Mouse (Mus musculus): ENCODE results near the gene Sirt3.
"Not testable (repeated sequence)": the region's sequence is repeated elsewhere in the genome, so short reads cannot be mapped to it uniquely, and the experiment has no call there.

Gene Sirt3

DNA sequence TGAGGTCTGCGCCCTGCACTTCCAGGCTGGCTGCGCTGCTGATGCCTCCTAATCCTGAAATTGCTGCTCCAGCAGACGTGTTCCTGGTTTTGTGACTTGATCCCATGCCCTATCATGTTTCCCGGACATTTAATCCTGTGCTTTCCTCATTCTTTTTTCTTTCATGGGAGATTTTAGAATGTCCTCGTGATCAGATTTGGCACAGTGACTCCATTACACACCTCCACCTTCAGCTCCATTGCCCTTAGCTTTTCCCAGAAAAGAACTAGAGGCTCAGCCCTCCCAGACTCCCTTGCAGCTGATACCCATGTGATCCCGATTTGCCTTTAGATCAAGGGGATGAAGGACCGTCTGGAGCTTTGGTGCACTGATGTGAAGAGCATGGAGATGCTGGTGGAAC lies 15.8 kb upstream of the Sirt3 start:
- no peak for DNase-seq (ENCODE audit: extremely low spot score)

DNA sequence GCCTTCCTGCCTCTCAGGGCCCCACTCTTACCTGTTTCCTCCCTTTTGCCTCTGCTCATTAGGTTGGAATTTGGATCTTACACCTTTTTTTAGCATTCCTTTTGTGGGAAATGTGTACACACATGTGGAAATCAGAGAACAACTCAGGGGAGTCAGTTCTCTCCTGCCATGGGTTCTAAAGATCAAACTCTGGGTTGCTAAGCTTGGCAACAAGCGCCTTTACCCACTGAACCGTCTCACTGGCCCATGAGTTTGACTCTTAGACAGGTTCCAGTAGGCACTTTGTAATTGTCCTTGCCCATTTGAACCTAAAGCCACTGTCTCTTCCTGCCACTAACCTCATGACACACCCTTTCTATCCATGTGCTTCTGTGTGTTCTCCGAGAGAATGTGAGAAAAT lies 12.5 kb upstream of the Sirt3 start:
- DNase-seq (ENCODE audit: extremely low spot score): no peak

DNA sequence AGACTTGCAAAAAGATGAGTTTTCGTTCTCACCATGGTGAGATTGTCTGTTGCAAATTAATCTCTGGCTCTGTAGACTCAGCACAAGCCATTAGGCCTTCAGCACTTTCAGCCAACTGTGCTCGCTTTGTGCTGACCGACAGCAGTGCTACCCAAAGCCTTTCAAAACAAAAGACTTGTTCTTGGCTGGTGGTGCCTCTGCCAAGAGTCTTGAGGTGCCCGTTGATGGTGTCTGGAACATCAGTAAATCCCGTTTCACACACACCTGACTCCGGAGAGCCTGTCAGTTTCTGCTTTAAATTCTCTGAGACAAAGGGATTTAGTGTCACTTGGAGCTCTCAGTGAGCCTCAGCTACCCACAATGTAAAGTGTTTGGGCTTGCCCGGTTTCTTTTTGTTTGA lies 11.9 kb upstream of the Sirt3 start:
- no peak for DNase-seq (ENCODE audit: extremely low spot score)

DNA sequence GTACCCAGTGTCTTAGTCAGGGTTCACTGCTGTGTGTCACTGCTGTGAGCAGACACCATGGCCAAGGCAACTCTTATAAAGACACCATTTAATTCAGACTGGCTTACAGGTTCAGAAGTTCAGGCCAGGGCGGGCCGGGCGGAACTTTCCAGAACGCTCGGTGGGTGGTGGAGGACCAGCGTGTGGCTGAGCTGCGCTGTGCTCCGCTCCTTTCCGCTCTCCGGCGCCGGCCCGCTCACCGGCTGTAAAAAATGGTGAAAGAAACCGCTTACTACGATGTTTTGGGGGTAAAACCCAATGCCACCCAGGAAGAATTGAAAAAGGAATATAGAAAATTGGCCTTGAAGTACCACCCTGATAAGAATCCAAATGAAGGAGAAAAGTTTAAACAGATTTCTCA lies 8.5 kb upstream of the Sirt3 start:
- not testable (repeated sequence) for DNase-seq (ENCODE audit: extremely low spot score)

DNA sequence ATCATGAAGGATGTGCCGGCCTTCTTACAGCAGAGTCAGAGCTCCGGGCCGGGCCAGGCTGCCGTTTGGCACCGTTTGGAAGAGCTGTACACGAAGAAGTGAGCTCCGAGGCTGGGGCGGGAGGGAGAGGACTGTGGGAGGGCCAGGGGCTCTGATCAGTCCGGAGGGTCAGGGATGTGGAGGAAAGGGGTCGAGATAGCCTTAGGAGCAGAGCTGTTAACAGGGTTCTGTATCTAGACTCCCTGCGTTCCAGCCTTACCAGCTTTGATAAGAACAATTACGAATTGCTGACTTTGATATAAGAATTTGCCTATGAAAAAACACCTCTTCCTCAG lies 327 bp upstream of the Sirt3 start:
- no peak for DNase-seq (ENCODE audit: extremely low spot score)

DNA sequence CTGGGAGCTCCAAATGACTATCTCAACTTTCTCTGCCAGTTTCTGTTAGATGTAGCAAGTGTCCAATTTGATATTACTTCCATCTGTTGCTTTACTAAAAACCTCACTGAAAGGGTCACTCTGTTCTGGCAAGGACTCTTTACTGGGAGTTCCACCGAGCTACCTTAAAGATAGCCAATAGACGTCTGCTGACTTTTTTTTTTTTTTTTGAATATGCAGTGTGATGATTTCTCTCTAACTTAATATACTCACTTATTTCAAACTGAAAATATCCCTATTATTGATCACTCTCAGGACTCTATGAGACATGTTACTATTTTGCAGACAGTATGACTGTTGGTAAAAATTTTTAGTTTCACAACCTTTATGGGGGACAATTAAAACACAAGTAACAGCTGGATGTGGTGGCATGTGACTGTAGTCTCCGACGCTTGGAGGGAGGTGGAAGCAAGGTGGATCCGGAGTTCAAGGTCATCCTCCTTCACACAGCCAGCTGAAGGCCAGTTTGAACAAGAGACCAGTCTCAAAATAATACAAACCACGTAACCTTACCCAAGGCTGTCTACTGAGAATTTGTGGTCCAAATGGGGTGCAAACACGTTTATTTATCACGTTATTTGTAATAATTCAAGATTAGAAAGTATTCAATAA lies 1.1 kb downstream of the Sirt3 start:
- DNase-seq (ENCODE audit: extremely low spot score): no peak

DNA sequence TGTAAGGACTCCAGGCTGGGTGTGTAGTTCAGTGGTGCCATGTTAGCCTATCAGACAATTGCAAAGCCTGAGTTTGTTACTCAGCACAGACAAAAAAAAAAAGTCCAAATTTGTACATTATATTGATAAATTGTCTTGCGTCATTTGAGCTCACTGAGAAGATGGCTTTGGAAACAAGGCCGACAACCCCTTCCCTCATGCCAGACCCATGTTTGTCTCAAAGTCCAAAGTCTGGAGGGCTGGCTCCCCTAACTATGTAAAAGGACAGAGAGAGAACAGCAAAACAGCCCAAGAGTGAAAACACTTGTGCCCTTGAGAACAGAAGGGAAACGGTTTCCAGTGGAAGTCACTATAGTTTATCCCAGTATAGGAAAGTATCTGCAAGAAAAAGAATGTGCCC lies 1.7 kb downstream of the Sirt3 start:
- no peak for DNase-seq (ENCODE audit: extremely low spot score)

DNA sequence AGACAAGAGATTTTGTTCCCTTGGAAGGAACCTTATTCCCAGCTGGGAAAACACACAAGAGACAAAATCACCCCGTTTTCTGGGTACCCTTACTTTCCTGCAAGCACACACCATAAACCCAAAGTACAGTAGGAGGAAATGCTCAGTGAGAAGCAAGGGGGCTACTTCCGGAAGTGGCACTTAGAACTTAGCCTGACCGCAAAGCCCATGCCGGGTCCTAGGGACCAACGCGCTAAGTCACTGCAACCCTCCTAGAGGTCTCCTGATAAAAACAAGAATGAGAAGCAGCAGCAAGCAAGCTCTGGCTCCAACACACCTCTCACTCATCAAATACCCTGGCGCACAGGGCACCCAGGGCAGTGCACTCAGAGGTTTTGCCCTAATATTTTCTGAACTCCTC lies 2.8 kb downstream of the Sirt3 start:
- DNase-seq (ENCODE audit: extremely low spot score): no peak

DNA sequence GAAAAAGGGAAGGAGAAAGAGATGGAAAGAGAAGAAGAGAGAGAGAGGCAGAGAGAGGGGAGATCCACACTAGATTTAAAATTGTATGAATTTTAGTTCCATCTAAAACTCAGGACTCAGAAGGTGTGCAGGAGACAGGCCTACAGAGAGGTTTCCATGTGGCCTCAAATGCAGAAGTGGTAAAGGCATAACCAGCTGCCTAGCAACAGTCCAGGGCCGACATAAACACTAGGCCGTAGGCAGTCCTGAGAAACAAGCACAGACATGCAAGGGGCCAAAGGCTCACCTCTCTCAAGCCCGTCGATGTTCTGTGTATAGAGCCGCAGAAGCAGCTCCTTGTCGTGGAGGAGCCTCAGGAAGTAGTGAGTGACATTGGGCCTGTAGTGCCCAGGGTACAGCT lies 4.7 kb downstream of the Sirt3 start:
- DNase-seq (ENCODE audit: extremely low spot score): no peak

DNA sequence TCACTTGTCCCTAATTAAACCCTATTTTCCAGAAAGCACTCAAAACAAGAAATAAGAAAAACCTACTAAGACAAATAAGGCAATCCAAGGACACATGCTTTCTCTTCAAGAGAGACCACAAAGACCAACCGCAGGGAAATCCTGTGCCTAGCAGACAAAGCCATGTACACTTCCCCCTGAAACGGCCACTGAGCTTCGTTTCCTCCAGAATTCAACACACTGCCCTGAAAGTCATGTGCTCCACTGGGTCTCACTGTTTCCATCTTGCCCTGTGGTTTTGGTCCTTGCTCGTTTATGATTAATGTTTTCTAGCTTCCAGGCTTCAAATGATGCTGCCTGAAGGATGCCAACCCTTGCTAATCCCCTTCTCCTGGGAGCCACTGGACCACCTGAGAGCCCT lies 7.9 kb downstream of the Sirt3 start:
- DNase-seq (ENCODE audit: extremely low spot score): no peak

DNA sequence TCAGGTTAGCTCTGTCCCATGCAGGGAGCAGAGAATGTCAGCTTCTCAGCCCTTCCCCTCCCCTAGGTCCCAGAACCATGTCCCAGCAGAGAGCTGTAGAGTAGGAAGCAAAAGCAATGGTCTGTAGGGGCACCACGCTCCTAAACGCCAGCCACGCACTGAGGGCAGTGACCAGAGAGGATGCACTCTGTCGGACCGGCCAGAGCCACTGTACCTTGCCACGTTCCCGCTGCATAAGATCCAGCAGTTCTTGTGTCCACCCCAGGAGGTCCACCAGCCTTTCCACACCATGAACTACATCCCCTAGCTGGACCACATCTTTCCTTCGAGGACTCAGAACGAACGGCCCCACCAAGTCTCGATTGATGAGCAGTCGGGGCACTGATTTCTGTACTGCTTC lies 17.3 kb downstream of the Sirt3 start:
- DNase-seq (ENCODE audit: extremely low spot score): no peak

DNA sequence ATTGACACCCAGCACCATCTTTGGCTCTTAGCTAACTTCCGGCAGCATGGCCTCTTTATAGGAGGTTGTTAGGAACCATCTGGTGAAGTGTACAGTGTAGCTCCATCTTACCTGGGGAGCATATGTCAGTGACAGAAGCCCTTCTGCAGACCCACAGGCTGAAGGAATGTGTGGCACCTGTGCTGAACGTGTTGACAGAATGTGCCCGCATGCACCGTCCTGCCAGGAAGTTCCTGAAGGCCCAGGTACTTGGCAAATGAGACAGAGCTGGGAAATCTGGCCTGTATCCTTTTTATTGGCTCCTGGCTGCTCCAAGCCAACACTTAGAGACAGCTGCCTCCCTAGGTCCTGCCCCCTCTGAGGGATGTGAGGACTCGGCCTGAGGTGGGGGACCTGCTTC lies 21.4 kb downstream of the Sirt3 start:
- DNase-seq (ENCODE audit: extremely low spot score): no peak

DNA sequence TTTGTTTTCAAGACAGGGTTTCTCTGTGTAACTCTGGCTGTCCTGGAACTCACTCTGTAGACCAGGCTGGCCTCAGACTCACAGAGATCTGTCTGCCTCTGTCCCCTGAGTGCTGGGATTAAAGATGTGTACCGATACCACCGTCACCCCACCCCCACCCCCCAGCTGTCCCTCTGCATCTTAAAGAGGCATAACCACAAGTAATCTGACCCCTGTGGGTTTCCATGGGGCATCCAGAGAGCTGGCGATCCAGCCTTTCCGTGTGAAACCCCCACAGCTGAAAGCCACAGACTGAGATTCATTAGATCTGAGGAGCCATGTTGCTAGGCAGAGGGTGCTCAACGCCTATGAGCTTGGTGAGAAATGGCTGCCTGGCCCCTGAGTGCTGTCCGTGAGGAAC lies 22.1 kb downstream of the Sirt3 start:
- DNase-seq (ENCODE audit: extremely low spot score): no peak

DNA sequence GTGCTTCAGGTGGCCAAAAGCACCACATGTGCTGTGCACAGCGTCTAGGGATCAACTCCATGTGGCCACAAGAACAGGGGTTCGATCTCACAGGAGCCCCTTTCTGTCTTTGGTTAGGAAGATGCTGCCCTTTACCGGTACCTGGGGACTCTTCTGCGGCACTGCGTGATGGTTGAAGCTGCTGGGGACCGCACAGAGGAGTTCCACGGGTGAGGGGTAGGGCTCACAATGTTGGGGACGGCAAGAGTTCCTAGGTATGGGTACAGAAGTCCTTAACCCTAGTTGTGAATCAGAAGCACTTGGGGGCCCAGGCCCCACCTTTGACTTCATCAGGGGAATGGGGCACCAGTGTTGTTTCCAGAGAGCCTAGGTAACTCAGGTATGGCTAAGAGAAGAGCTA lies 23.4 kb downstream of the Sirt3 start:
- no peak for DNase-seq (ENCODE audit: extremely low spot score)

DNA sequence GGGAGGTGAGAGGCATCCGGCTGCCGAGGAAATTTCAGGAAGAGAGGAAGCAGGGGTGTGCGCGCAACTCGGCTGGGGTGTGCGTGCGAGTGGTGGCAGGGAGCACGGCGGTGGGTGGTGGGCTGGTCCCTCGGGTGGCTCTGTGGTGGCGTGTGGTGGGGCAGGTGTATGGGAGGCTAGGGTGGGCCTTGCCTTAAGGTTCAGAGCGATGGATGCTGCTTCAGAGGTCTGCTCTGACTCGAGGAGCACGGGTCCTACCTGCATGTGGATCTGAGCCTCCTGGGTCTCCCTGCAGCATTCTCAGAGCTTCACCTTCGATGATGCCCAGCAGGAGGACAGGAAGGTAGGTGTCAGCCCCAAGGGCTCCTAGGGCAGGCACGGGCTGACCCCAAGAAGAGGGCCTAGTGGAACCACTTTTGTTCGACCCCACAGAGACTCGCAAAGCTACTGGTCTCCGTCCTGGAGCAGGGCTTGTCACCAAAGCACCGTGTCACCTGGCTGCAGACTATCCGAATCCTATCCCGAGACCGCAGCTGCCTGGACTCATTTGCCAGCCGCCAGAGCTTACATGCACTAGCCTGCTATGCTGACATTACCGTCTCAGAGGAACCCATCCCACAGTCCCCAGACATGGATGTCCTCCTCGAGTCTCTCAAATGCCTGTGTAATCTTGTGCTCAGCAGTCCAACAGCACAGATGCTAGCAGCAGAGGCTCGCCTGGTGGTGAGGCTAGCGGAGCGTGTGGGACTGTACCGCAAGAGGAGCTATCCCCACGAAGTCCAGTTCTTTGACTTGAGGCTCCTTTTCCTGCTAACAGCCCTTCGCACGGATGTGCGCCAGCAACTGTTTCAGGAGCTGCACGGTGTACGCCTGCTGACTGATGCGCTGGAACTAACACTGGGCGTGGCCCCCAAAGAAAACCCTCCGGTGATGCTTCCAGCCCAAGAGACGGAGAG lies 24.3 kb downstream of the Sirt3 start, which contains the start of gene Bet1l:
TSS of gene Bet1l (minus strand) at position 28 of the 956 bp plus-strand sequence.
- no peak for DNase-seq (ENCODE audit: extremely low spot score)

DNA sequence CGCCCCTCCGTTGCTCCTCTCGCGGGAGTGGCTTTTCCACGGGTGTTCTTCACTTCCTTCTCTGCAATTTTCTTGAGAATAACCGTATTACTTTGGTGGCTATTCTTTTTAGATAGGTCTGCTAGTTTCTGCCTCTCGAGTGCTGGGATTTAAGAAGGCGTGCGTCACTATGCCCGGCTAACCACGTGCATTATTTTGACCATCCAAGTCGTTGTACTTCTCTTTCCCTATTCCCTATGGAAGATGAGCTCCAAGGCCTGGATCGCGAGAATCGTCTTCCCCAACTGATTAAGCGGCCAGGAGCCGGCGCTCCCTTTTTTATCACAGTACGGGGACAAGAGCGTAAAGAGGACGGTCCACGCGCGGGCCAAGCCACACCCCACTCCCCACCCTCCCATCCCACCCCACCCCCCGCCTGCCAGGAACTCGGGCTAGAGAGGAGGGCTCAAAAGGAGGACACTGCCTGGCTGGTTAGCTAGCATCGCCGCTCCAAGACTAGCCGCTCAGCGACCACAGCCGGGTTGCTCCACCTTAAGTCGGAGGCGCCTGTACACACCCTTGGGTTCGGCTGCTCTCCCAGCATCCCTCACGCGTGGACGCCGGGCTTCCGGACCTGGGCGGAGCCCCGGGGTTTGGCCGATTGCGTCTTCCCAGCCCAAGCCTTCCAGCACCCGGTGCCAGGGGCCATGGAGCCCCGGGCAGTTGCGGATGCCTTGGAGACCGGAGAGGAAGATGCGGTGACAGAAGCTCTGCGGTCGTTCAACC lies 25.1 kb downstream of the Sirt3 start, which contains the start of gene Ric8a:
TSS of gene Ric8a (plus strand) at position 173 of the 765 bp plus-strand sequence.
- peak; percentile 77 for DNase-seq (ENCODE audit: extremely low spot score)

DNA sequence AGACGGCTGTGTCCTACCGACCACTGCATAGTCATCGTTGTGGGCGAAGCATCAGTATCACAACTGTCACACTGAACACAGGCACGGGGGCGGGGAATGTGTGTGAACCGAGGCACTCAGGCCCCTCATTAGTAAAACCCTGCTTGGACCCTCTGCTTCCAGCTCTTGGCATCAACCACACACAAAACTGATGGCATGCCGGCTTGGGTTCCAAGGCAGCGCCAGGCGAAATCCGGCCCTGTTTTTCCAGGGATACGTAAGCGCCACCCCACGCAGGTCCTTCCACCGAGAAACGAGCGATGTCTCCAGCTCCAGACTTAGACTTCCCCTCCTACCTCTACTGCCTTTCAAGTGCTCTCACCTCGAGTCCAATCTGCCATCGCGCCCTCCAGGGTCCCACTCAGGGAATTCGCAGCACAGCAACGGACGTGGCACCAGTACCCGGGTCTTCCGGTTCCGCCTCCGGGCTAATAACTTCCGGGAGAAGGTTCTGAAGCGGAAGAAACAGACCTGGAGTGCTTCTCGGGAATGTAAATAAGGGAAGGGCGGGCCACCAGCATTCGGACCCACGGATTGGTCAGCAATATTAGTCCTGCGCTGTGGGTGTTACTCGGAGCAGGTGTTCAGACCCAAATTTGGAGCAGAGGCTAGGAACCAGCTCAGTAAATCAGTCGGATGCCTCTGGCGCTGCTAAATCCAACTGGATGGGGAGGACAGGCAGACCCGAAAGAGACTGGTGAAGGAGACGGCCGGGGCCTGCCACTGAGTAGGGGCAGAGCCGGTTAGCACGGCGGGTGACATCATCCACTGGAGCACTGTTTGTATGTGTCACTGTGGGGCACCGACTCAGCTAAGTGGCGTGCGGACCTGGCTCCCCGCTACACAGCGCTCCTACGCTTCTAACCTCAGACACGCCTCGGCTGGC lies 26.0 kb downstream of the Sirt3 start, which contains the start of gene Gm45785:
TSS of gene Gm45785 (minus strand) at position 472 of the 925 bp plus-strand sequence.
- DNase-seq (ENCODE audit: extremely low spot score): peak; percentile 84

DNA sequence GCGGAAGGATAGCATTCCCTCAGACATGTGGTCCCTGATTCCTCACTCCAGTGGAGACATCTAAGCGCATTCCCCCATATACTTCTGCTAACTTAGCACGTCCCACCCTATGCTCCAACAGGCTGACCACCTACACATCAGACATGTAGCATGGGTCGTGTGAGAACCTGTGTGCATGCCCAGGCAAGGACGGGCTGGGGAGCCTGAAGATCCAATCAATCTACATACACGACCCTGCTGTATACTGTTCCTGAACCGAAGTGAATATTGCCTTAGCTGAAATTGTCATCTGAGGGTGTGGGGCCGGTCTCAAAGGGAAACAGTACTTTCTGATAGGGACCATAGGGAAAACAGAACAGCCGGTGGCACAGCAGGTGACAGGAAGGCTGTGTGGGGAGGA lies 26.9 kb downstream of the Sirt3 start:
- DNase-seq (ENCODE audit: extremely low spot score): no peak

DNA sequence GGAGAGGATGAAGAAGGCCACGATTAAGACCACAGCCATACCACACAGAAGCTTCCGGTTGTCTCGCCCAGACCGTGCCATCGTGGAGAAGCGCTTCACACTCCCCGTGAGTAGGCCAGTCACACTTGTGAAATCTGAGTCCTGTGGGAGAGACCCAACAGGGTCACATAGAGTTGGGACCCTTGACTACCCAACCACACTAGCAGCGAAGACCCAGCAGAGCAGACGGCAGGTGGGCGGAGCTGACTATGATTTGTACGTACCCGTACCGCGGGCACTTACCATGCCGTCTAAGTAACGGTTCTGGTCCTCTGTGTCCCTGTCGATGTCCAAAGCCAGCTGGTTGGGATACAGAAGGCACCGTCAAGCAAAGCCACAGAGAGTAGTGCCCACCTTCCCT lies 27.6 kb downstream of the Sirt3 start:
- DNase-seq (ENCODE audit: extremely low spot score): no peak

DNA sequence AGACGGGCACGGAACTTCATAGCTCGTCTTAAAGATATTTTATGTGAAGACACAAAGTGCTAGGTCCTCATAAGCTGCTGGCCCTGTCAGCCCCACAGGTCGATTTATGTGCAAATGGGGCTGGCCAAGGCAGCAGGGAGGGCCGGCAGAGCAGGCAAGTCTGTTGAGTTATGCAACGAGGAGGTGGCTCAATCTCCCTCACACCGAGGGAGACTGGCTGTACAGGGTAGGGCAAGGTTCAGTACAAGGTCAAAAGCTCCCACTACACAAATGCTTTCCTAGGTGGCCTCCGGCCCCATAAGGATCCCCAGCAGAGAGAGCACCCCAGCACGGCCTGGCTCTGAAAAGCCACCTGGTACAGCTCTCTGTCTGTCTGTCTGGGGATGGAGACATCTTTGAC lies 28.7 kb downstream of the Sirt3 start:
- DNase-seq (ENCODE audit: extremely low spot score): no peak

DNA sequence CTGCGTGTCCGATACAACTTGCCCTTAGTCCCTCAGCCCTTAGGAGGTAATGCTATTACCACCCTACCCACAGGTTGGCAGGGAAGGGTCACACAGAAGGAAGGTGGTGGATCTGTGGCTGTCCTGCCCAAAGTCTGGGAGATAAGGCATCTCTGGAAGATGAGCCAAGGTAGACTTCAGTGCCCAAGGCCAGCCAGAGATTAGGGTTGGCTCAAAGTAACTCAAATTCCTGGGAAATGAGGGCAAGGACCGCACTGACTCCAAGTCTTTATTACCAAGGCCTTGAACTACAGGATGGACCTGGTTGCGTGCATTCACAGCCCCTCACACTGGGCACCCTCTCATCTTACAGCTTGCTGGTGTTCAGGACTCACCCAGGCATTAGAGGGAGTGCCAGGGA lies 30.2 kb downstream of the Sirt3 start:
- no peak for DNase-seq (ENCODE audit: extremely low spot score)

Measured in embryo, embryonic 9.5 days (tissue).